Mouse (Mus musculus) kidney, adult 18-20 months (tissue): ENCODE results near the gene Zfp36l2.

Experiments
- DNase-seq: peaks from one replicate; pipeline ENCODE4 v3.0.0; 2021

Zfp36l2 gene

GRCm38 (mm10) chr17:84150291-84150690, 37.5 kb downstream of the Zfp36l2 start:
- no peak for DNase-seq

DNA sequence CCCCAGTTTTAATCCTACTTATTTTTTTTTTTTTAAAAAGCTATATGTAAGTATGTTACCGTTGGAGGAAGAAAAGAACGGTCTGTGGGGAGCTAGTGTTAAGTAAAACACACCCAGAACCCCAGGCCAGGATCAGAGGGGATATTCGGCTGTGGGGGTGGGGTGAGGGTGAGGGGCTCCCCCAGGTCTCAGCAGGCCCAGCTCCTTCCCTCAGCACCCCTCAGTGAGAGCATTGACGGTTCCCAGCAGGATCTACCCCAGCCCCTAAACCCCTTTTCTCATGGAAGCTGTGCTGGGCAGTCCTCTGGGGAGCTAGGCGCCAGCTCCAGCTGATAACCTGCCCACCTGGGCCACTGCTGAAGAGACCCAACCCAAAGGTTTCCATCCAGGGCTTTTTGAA, 38.2 kb downstream of the Zfp36l2 start:
- no peak for DNase-seq

DNA sequence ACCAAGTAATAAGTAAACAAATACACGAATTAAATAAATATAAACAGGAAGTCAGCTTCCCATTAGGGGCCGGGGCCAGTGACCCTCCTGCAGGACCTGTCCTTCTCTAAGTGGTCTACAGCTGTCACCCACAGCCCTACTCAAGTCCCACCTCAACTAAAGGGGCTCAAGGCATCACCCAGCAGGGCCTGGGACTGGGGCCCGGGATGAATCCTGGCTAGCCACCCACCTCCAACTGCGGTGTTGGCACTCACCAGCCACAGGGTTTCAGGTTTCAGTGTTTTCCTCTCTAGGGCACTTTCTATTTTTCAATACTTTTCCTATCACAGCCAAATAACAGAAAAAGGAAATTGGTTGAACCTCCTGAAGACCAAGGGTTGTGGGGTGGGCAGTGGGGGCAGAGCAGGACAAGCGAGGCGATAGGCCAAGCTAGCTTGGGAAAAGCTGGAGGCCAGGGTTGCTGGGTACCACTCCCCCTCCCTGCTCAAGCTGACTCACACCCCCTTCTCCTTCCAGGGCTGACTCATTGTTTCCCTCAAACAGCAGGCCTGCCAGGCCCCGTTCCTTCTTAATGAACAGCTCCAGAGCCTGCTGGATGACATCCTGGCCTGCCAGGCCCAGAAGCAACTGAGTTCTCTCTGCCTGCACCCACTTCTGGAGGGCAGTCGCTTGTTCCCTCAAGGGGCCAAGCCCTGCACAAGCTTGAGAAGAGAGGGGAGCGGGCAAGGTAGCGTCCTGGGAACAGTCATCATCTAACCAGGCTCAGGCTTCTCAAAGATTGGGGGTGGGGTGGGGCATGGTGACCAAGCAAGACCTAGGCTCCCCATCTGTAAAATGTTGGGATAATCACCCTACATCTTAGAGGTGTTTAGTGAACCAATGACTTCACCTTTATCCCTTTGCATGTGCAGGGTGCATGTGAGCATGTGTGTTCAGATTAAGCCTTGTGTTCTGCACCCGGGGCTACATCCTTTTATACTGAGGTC, 39.0 kb downstream of the Zfp36l2 start:
- peak; percentile 61 for DNase-seq

DNA sequence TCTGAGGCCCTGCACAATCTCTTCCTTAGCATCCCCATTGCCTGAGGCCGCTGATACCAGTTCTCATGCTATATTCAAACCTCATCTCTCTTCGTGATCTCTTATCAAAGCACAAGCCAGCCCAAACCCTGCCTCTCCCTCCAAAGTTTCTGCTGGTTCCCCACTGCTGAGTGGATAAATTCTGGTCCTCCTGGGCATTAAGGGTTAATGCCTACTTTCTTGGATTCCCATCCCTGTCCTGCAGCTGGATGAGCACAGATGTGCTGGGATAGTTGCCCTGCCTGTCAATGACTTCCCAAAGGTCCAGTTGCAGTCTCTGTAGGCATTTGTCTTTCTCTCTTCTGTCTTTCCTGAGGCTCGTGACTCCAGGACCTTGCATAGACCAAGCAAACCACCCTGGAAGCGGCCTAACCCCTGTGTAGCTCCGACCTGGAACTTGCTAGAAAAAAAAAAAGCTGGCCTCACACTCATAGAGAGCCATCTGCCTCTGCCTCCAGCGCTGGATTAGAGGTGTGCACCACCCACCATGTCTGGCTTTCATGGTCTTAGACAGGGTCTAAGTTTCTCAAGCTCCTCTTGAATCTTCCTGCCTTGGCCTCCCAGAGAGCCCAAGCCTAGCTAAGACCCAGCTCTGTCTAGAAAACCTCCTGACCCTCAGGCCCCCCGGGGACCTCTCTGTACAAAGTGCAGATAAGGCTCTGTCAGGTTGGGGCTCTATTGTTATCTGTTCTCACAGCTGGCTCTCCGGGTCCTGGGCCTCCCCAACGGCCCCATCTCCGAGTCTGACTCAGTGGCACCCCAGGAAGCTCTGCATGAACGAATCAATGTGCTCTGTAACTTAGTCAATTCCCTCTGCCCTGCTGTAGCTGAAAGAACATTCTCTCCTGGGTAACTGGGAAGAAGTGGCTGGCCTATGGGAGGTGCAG, 40.3 kb downstream of the Zfp36l2 start:
- no peak for DNase-seq

DNA sequence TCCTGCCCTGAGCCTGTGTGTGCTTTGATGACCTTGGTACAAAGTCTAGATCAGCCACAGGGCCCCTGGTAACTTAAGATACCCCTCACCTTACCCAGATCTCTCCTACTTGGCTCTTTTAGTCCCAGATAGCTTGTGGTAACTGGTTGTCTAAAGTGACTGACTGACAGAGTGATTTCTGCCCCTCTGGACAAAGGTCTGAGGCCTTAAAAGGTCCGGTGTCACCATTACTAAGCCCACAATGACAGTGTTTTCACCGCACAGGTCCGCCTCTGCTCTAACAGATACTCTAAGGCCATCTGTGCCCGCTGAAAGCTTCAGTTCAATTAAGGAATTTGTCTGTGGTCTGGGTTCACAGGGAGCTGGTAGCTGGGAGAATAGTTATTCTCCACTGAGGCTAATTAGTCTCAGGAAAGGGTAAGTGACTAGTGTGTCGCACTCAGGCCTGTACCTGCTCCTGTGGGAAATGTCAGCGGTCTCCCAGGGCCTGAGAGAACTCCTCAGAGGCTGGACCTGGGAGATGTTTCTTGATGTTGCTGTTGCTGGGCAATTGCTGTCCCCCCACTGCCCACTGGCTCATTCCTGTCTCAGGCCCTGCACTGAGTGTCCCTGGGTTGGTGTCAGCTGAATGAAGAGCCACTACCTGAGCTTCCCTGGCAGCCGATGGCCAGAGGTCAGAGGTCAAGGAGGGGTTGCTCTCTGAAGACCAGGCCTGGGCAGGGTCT, 41.1 kb downstream of the Zfp36l2 start:
- peak; percentile 39 for DNase-seq

DNA sequence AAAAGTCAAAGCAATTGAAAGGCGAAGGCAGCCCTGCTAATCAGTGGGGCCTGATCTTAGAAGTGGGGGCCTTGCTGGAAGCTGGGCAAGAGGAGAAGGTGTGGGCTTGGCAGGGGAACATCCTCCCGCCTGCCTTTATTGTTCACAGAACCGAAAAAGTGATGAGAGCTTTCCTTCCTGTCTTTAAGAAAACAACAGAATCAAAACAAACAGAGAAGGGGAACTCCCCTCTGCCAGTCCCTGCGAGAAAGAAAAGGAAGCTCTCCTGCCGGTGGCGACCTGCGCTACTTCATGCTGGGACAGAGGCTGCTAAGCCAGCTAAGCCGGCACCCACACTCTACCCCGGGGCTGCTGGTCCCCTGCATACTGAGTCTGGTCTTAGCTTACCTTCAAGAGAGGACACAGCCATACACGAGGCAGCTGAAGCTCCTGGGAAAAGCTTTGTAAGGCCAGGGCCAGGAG, 41.9 kb downstream of the Zfp36l2 start:
- peak; percentile 64 for DNase-seq

- no peak for DNase-seq
These were observed 42.8 kb downstream of the Zfp36l2 start for GRCm38 (mm10) chr17:84144762-84145599.

GRCm38 (mm10) chr17:84144130-84144529, 43.6 kb downstream of the Zfp36l2 start:
- DNase-seq: no peak

DNA sequence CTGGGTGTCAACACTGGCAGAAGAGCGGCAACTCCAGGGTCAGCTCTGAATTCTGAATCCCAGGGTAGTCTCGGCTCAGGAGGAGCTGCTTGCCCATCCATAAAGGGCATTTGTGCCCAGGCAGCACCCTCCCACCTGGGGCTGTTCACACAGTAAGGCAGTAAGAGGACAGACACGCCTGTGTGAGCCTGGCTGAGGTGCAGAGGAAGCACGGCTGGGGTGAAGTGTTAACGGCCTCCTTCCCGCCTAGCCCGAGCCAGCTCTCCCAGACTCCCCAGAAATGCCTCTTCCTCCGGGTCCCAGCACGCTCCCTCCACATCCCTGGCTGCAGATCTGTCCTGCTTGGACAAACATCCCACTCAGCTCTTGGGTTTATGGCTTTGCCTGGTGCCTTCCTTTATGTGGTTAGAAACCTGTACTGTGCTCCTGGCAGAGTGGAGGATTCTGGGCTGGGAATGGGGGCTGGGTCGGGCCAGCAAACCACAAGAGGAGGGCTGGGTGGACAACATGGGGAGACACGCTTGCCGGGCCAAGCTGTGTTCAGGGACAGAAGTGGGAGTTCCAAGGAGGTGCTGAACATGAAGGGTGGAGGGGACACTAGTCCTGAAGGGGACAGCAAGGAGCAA, 44.4 kb downstream of the Zfp36l2 start:
- DNase-seq: peak; percentile 61

GRCm38 (mm10) chr17:84141691-84142090, 46.1 kb downstream of the Zfp36l2 start:
- no peak for DNase-seq

GRCm38 (mm10) chr17:84140822-84141507, 46.8 kb downstream of the Zfp36l2 start:
- peak; percentile 37 for DNase-seq

DNA sequence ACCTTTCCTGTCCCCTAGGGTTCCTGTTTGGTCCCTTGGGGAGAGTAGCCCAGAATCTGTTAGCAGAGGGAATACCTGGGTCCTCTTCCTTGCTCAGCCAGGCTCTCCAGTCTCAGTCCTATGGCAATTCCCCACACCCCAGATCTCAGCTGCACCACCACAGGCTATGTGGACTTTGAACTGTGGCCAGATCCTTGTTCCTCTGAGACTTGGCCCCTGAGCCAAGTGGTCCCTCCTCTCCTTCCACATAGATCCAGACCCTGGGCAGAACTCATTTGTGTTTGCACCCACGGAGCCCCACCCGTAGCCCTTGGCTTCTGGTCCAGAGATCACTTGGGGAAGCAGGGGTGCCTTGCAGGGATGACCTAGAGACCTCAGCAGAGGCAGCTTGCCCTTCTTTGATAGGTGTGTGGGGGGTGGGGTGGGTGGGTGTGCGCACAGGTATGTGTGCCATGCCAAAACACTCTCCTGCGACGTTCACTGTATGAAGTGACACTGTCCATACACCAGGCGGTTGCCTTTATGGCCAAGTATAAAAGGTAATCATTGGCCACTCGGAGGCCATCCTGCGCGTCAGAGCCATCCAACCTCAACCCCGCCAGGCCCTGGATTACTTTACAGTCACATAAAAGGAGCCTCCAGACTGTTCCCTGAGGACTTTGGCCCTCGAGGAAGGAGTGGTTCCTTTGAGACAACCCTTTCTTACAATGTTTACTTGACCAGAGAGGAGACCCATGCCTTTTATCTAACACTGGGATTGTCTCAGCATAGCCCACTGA, 50.2 kb downstream of the Zfp36l2 start:
- DNase-seq: peak; percentile 71

GRCm38 (mm10) chr17:84136669-84137392, 50.9 kb downstream of the Zfp36l2 start:
- peak; percentile 69 for DNase-seq

- no peak for DNase-seq
These were observed 51.5 kb downstream of the Zfp36l2 start for GRCm38 (mm10) chr17:84136217-84136616.

GRCm38 (mm10) chr17:84135243-84135642, 52.5 kb downstream of the Zfp36l2 start:
- DNase-seq: no peak
